Mouse (Mus musculus): ENCODE measurements around the gene Tmem181a. TPM values are rescaled to one million over a fixed set of nuclear protein-coding genes. Genes with fewer than 3 reads are reported as not detected.
"Not testable (repeated sequence)": the region's sequence is repeated elsewhere in the genome, so short reads cannot be mapped to it uniquely, and the experiment has no call there.

Gene Tmem181a
- polyA plus RNA-seq, 1 experiment from 2014 or later: 21.3 TPM

GRCm38 (mm10) chr17:6280513-6280912 is 23.9 kb downstream of the Tmem181a start:
- H3K27ac ChIP-seq (replicated peaks); H3K36me3 ChIP-seq; H3K27me3 ChIP-seq (ENCODE audit: low read depth, poor library complexity, severe bottlenecking); H3K4me3 ChIP-seq; H3K9me3 ChIP-seq (replicated peaks); H3K4me1 ChIP-seq; DNase-seq (ENCODE audit: low spot score): not testable (repeated sequence)
- WGBS: 95% methylated on average over 19 of the region's 19 CpGs

- H3K36me3 ChIP-seq; DNase-seq (ENCODE audit: low spot score); H3K9me3 ChIP-seq (replicated peaks); H3K4me1 ChIP-seq; H3K27me3 ChIP-seq (ENCODE audit: low read depth, poor library complexity, severe bottlenecking); H3K4me3 ChIP-seq; H3K27ac ChIP-seq (replicated peaks): not testable (repeated sequence)
- 96% methylated on average over 7 of the region's 10 CpGs for WGBS
Measured at GRCm38 (mm10) chr17:6283137-6283536, 26.5 kb downstream of the Tmem181a start.

- not testable (repeated sequence) for H3K27me3 ChIP-seq (ENCODE audit: low read depth, poor library complexity, severe bottlenecking); H3K9me3 ChIP-seq (replicated peaks); DNase-seq (ENCODE audit: low spot score); H3K27ac ChIP-seq (replicated peaks); H3K4me3 ChIP-seq; H3K4me1 ChIP-seq; H3K36me3 ChIP-seq
- WGBS: 93% methylated on average over 5 of the region's 5 CpGs
Measured at GRCm38 (mm10) chr17:6286169-6286568, 29.5 kb downstream of the Tmem181a start.

GRCm38 (mm10) chr17:6289045-6289444 is 32.4 kb downstream of the Tmem181a start:
- not testable (repeated sequence) for H3K4me3 ChIP-seq; DNase-seq (ENCODE audit: low spot score); H3K4me1 ChIP-seq; H3K36me3 ChIP-seq; H3K27me3 ChIP-seq (ENCODE audit: low read depth, poor library complexity, severe bottlenecking); H3K27ac ChIP-seq (replicated peaks); H3K9me3 ChIP-seq (replicated peaks)
- 91% methylated on average over 12 of the region's 12 CpGs for WGBS

GRCm38 (mm10) chr17:6293882-6294281 is 37.2 kb downstream of the Tmem181a start:
- H3K27me3 ChIP-seq (ENCODE audit: low read depth, poor library complexity, severe bottlenecking); H3K4me3 ChIP-seq; H3K4me1 ChIP-seq; DNase-seq (ENCODE audit: low spot score); H3K27ac ChIP-seq (replicated peaks); H3K36me3 ChIP-seq; H3K9me3 ChIP-seq (replicated peaks): not testable (repeated sequence)
- no CpG with 5 or more reads among the region's 5 CpGs for WGBS

GRCm38 (mm10) chr17:6297060-6297795 is 40.6 kb downstream of the Tmem181a start:
- not testable (repeated sequence) for H3K27ac ChIP-seq (replicated peaks); H3K27me3 ChIP-seq (ENCODE audit: low read depth, poor library complexity, severe bottlenecking); H3K4me1 ChIP-seq; DNase-seq (ENCODE audit: low spot score); H3K36me3 ChIP-seq; H3K4me3 ChIP-seq; H3K9me3 ChIP-seq (replicated peaks)
- WGBS: 92% methylated on average over 9 of the region's 15 CpGs

- not testable (repeated sequence) for H3K27me3 ChIP-seq (ENCODE audit: low read depth, poor library complexity, severe bottlenecking); H3K27ac ChIP-seq (replicated peaks); H3K9me3 ChIP-seq (replicated peaks); H3K4me1 ChIP-seq; H3K4me3 ChIP-seq; DNase-seq (ENCODE audit: low spot score); H3K36me3 ChIP-seq
- WGBS: 79% methylated on average over 7 of the region's 12 CpGs
Measured at GRCm38 (mm10) chr17:6300190-6300863, 43.7 kb downstream of the Tmem181a start.

- not testable (repeated sequence) for H3K27ac ChIP-seq (replicated peaks); H3K27me3 ChIP-seq (ENCODE audit: low read depth, poor library complexity, severe bottlenecking); H3K36me3 ChIP-seq; H3K4me1 ChIP-seq; H3K4me3 ChIP-seq; H3K9me3 ChIP-seq (replicated peaks); DNase-seq (ENCODE audit: low spot score)
- 93% methylated on average over 5 of the region's 6 CpGs for WGBS
Measured at GRCm38 (mm10) chr17:6304891-6305290, 48.2 kb downstream of the Tmem181a start.

GRCm38 (mm10) chr17:6305656-6306270 is 49.1 kb downstream of the Tmem181a start:
- not testable (repeated sequence) for H3K27ac ChIP-seq (replicated peaks); H3K27me3 ChIP-seq (ENCODE audit: low read depth, poor library complexity, severe bottlenecking); DNase-seq (ENCODE audit: low spot score); H3K36me3 ChIP-seq; H3K4me1 ChIP-seq; H3K4me3 ChIP-seq; H3K9me3 ChIP-seq (replicated peaks)
- 92% methylated on average over 12 of the region's 12 CpGs for WGBS

- not testable (repeated sequence) for H3K36me3 ChIP-seq; DNase-seq (ENCODE audit: low spot score); H3K4me1 ChIP-seq; H3K9me3 ChIP-seq (replicated peaks); H3K4me3 ChIP-seq; H3K27me3 ChIP-seq (ENCODE audit: low read depth, poor library complexity, severe bottlenecking); H3K27ac ChIP-seq (replicated peaks)
- WGBS: 92% methylated on average over 9 of the region's 13 CpGs
Measured at GRCm38 (mm10) chr17:6306503-6306902, 49.8 kb downstream of the Tmem181a start.

GRCm38 (mm10) chr17:6311716-6312115 is 55.1 kb downstream of the Tmem181a start:
- H3K27ac ChIP-seq (replicated peaks); H3K9me3 ChIP-seq (replicated peaks); H3K4me1 ChIP-seq; H3K27me3 ChIP-seq (ENCODE audit: low read depth, poor library complexity, severe bottlenecking); H3K36me3 ChIP-seq; DNase-seq (ENCODE audit: low spot score); H3K4me3 ChIP-seq: not testable (repeated sequence)
- 92% methylated on average over 7 of the region's 7 CpGs for WGBS

GRCm38 (mm10) chr17:6312755-6313154 is 56.1 kb downstream of the Tmem181a start:
- not testable (repeated sequence) for H3K9me3 ChIP-seq (replicated peaks); DNase-seq (ENCODE audit: low spot score); H3K27me3 ChIP-seq (ENCODE audit: low read depth, poor library complexity, severe bottlenecking); H3K4me1 ChIP-seq; H3K4me3 ChIP-seq; H3K36me3 ChIP-seq; H3K27ac ChIP-seq (replicated peaks)
- WGBS: 77% methylated on average over 3 of the region's 3 CpGs

- H3K36me3 ChIP-seq; H3K27me3 ChIP-seq (ENCODE audit: low read depth, poor library complexity, severe bottlenecking); H3K9me3 ChIP-seq (replicated peaks); H3K4me1 ChIP-seq; H3K4me3 ChIP-seq; H3K27ac ChIP-seq (replicated peaks); DNase-seq (ENCODE audit: low spot score): not testable (repeated sequence)
- WGBS: 90% methylated on average over 2 of the region's 3 CpGs
Measured at GRCm38 (mm10) chr17:6314493-6314892, 57.8 kb downstream of the Tmem181a start.

Measured in midbrain, embryonic 10.5 days (tissue).